Mouse (Mus musculus) limb, embryonic 14.5 days (tissue): ENCODE results near the gene Cdca7. TPM values are rescaled to one million over a fixed set of nuclear protein-coding genes. Genes with fewer than 3 reads are reported as not detected.
A peak's percentile ranks its signal among the peaks of the same experiment; 100 is the strongest.

Source experiments
- ATAC-seq: fragments of 200-750 bp; cut with Nextera tagmentation; 2 replicates; pipeline ENCODE4 v1.8.0; 2017; ENCODE audit warnings: low read depth, moderate number of reproducible peaks, moderate TSS enrichment; ENCODE audit not compliant: low FRiP score
- DNase-seq: peaks from one replicate; pipeline ENCODE4 v3.0.0-alpha.2; 2015; ENCODE audit warnings: low spot score
- H3K27ac ChIP-seq: fragments of 300-500 bp; sonication (generic); replicated peaks from 2 replicates; pipeline ENCODE4 v1.5.1; 2014; ENCODE audit warnings: low read depth, mild to moderate bottlenecking, low read length, moderate library complexity, mixed read lengths
- H3K27me3 ChIP-seq: fragments of 300-500 bp; sonication (generic); 2 replicates; pipeline ENCODE4 v1.6.1; 2014; ENCODE audit warnings: low read length, mixed read lengths; ENCODE audit not compliant: control insufficient read depth, insufficient read depth
- H3K36me3 ChIP-seq: fragments of 300-500 bp; sonication (generic); 2 replicates; pipeline ENCODE4 v1.6.1; 2014; ENCODE audit warnings: mild to moderate bottlenecking, low read length, moderate library complexity, mixed read lengths; ENCODE audit not compliant: control insufficient read depth, insufficient read depth
- H3K4me1 ChIP-seq: fragments of 300-500 bp; sonication (generic); 2 replicates; pipeline ENCODE4 v1.6.1; 2014; ENCODE audit warnings: antibody characterized with exemption, low read length, mixed read lengths; ENCODE audit not compliant: control insufficient read depth, insufficient read depth
- H3K4me2 ChIP-seq: fragments of 300-500 bp; sonication (generic); replicated peaks from 2 replicates; pipeline ENCODE4 v1.6.1; 2014; ENCODE audit warnings: low read depth, mild to moderate bottlenecking, low read length, moderate library complexity; ENCODE audit not compliant: severe bottlenecking
- H3K4me3 ChIP-seq: fragments of 300-500 bp; sonication (generic); replicated peaks from 2 replicates; pipeline ENCODE4 v1.5.1; 2014; ENCODE audit warnings: low read length
- H3K9ac ChIP-seq: fragments of 300-500 bp; sonication (generic); 2 replicates; pipeline ENCODE4 v1.6.1; 2014; ENCODE audit warnings: mild to moderate bottlenecking, low read depth, low read length, moderate library complexity; ENCODE audit not compliant: severe bottlenecking
- H3K9me3 ChIP-seq: fragments of 300-500 bp; sonication (generic); 2 replicates; pipeline ENCODE4 v1.6.1; 2016; ENCODE audit warnings: low read length; ENCODE audit not compliant: control insufficient read depth
- POLR2A ChIP-seq: fragments of 200-500 bp; IDR thresholded peaks from 2 replicates; pipeline ENCODE4 v1.8.0; 2012; ENCODE audit warnings: inconsistent platforms, mild to moderate bottlenecking, moderate library complexity, borderline replicate concordance; ENCODE audit not compliant: insufficient read depth, insufficient read length; ENCODE audit errors: extremely low read depth
- WGBS: fragments of 180-500 bp; shearing (Covaris S2); extraction: QIAGEN DNeasy Blood & Tissue Kit; methylation state at CpG from one replicate; pipeline ENCODE4 v1.1.7; 2014; 5-methylcytosine and 5-hydroxymethylcytosine counted together
- polyA plus RNA-seq, 2 experiments: library from polyadenylated mRNA; depleted of rRNA in 1 of 2; stranded (reverse) in 1 of 2; unstranded in 1 of 2; fragments of >200 nt; fragmentation: Nextera tagmentation in 1 of 2; extraction: Ambion mirVana in 1 of 2; gene quantifications; 2 replicates each; pipeline versions ENCODE4 v1.2.1 to v1.2.3; 2012 to 2014

Gene Cdca7
- polyA plus RNA-seq, 2 experiments = 123 to 126 TPM

DNA sequence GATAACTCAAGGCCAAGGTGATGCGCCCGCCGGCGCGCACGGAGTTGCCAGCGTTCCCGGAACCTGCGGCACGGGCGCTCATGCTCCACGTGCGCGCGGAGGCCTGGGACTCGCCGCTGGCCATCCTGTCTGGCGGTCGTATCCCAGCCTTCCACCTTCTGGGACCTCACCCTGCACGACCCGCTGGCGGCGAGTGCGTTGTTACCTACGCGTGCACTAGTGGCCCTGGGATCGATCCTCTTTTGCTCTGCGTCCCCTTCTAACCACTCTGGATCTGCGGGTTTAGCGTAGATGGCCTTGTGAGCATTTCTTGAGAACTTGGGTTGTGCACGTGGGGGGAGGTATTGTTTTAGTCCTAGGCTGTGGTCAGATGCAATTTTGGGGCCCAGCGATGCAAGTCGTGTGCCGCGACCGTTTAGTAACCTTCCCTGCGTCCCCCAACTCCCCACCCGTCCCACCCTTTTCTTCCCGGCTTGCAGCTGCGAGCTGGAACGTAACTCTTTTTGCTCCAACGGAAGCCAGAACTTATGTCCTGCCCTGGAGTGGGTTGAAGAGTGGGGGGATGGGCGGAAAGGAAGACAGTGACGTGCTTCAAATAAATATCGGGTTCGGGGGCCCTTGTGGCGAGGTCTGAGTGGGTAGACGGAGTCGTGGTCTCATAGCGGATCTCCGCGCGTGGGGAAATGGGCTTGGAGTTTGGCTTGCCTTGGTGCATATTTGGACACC is 690 bp downstream of the Cdca7 start:
- Histone ChIP-seq H3K27me3 (no peaks in the 10 kb centered on the region), H3K36me3 (peaks cover 22% of the 10 kb centered on the region), H3K9me3 (no peaks in the 10 kb centered on the region), H3K4me2 (peak overlapping the region; percentile 65), H3K4me3 (peak overlapping the region; percentile 80), H3K4me1 (peaks cover 11% of the 10 kb centered on the region), H3K27ac (peak overlapping the region; percentile 89), H3K9ac (peak overlapping the region; percentile 87)
- DNase-seq (peak; percentile 29), ATAC-seq (peak; percentile 49)
- TF ChIP-seq POLR2A = no peak
- WGBS = under 1% methylated on average over 53 of the region's 53 CpGs

DNA sequence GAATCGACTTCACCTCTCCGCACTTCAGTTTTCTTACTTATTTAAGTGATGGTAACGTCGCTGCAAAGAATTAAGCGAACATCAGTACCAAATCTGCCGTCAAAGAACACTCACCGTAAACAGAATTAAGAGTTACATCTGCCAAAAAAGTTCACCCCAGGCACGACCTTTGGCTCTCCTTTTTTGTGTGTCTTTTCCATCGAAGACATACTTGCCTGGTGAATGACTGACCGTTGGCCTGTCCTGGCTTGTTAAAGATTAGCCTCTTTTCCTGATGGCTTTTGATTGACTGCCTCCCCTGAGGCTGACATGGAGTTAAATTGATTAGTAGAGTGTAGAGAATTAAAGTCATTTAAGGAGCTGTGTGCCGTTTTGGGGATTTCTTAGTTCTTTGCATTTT is 1.3 kb downstream of the Cdca7 start:
- peaks cover 11% of the 10 kb centered on the region for H3K4me1 ChIP-seq
- 2% methylated on average over 11 of the region's 11 CpGs for WGBS
- TF ChIP-seq POLR2A = no peak
- ATAC-seq (no peak), DNase-seq (no peak)
- no peaks in the 10 kb centered on the region for H3K27me3 ChIP-seq
- H3K27ac ChIP-seq = no peak overlapping the region
- H3K4me3 ChIP-seq = peak overlapping the region; percentile 80
- H3K9ac ChIP-seq = peak overlapping the region; percentile 87
- H3K9me3 ChIP-seq = no peaks in the 10 kb centered on the region
- peak overlapping the region; percentile 65 for H3K4me2 ChIP-seq
- H3K36me3 ChIP-seq = peaks cover 28% of the 10 kb centered on the region

DNA sequence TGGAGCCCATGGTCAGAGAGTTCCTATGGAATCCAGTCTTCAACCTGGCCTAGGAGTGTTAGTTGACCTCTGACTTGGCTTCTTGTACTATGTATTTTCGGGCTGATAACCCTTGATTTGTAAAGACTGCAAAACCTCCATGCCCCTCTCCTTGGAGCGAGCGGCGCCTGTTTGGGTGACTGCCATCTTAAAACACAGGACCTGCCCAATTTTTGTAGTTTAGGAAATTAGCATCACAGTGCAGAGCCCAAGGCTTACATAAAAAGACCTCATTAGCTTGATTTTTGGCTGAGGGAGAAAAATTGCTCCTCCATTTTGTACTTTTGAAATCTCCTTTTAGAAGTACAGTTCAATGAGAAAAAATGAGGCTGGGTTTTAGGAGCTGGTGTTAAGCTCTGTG is 2.2 kb downstream of the Cdca7 start:
- no peak overlapping the region for H3K9ac ChIP-seq
- H3K36me3 ChIP-seq = peaks cover 37% of the 10 kb centered on the region
- TF ChIP-seq POLR2A = no peak
- no peak for ATAC-seq
- no peak for DNase-seq
- H3K4me1 ChIP-seq = peaks cover 11% of the 10 kb centered on the region
- H3K4me2 ChIP-seq = peak overlapping the region; percentile 65
- no peaks in the 10 kb centered on the region for H3K27me3 ChIP-seq
- H3K9me3 ChIP-seq = no peaks in the 10 kb centered on the region
- 73% methylated on average over 4 of the region's 4 CpGs for WGBS
- peak overlapping the region; percentile 80 for H3K4me3 ChIP-seq
- H3K27ac ChIP-seq = no peak overlapping the region

DNA sequence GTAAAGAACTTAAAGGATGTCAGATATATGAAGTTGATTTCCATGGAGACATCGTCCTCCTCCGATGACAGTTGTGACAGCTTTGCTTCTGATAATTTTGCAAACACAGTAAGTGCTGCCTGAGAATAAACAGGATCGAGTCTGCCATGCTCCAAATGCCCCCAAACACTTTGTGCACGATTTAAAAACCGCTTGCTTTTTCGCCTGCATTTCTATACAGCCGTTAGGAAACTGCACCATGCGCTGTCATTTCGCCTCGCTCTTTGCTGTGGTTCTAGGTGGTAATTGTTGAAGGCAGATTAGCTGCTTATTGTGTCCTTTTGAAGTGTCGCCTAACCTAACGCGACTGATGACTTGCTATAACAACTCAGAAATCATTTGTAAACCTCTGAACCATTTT is 3.0 kb downstream of the Cdca7 start:
- Histone ChIP-seq H3K27ac (no peak overlapping the region), H3K4me3 (no peak overlapping the region), H3K9me3 (no peaks in the 10 kb centered on the region), H3K27me3 (no peaks in the 10 kb centered on the region), H3K9ac (no peak overlapping the region), H3K4me1 (peaks cover 11% of the 10 kb centered on the region), H3K36me3 (peaks cover 45% of the 10 kb centered on the region), H3K4me2 (peak overlapping the region; percentile 9)
- DNase-seq = no peak
- WGBS = 68% methylated on average over 13 of the region's 13 CpGs
- ATAC-seq = no peak
- no peak for TF ChIP-seq POLR2A

DNA sequence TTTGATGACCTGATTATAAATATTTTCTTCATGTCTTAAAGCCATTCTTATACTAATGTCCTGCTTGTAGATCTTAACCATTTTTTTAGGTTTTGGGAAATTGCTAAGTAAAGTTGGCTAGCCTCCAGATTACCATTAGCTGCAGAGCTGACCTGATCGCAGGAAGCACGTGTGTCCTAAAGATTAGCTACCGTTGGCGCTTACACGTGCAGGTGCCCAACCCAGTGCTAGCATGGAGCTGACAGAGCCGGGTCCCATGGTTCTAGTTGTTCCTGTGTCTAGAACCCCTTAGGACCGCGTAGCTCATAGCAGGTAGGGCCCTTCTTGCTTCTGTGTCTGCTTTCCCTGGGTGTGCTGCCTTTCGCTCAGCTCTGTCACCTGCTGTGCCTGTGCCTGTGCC is 3.9 kb downstream of the Cdca7 start:
- no peak overlapping the region for H3K4me2 ChIP-seq
- ATAC-seq (no peak), DNase-seq (no peak)
- H3K4me1 ChIP-seq = peaks cover 11% of the 10 kb centered on the region
- no peak overlapping the region for H3K9ac ChIP-seq
- H3K4me3 ChIP-seq = no peak overlapping the region
- peaks cover 54% of the 10 kb centered on the region for H3K36me3 ChIP-seq
- TF ChIP-seq POLR2A = no peak
- H3K27me3 ChIP-seq = no peaks in the 10 kb centered on the region
- no peak overlapping the region for H3K27ac ChIP-seq
- H3K9me3 ChIP-seq = no peaks in the 10 kb centered on the region
- 86% methylated on average over 9 of the region's 9 CpGs for WGBS

DNA sequence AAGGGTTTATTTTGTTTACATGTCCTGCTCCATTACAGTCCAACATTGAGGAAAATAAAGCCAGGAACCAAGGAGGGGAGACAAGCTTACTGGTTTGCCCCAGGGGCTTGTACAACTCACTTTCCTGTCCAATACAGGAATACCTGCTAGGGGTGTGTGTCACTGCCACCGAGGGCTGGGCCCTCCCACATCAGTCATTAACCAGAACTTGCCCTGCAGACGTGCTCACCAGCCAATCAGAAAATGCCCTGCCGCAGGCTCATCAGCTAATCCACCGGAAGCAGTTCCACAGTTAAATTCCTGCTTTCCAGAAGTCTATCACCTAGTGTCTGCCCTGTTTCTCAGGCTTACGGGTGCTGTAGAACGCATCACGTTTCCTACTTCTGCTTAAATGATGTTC is 15.7 kb downstream of the Cdca7 start:
- Histone ChIP-seq H3K4me1 (no peaks in the 10 kb centered on the region), H3K9ac (no peak overlapping the region), H3K4me2 (no peak overlapping the region), H3K27me3 (no peaks in the 10 kb centered on the region), H3K36me3 (peaks cover 7% of the 10 kb centered on the region), H3K4me3 (no peak overlapping the region), H3K27ac (no peak overlapping the region), H3K9me3 (no peaks in the 10 kb centered on the region)
- 25% methylated on average over 7 of the region's 7 CpGs for WGBS
- DNase-seq (no peak), ATAC-seq (no peak)
- no peak for TF ChIP-seq POLR2A
